Mouse (Mus musculus): ENCODE results near the gene Man1b1. TPM values are rescaled to one million over a fixed set of nuclear protein-coding genes. Genes with fewer than 3 reads are reported as not detected.

Gene Man1b1
- polyA plus RNA-seq, 1 experiment from 2014 or later: 43.5 TPM

- peaks cover 26% of the 10 kb centered on the region for H3K4me1 ChIP-seq
- no peak for ATAC-seq (ENCODE audit: low FRiP score)
- 90% methylated on average over 3 of the region's 3 CpGs for WGBS
- H3K4me3 ChIP-seq (replicated peaks): no peak overlapping the region
- H3K27ac ChIP-seq (replicated peaks): no peak overlapping the region
- no peak overlapping the region for H3K9ac ChIP-seq (replicated peaks)
- no peak overlapping the region for H3K4me2 ChIP-seq
- no peaks in the 10 kb centered on the region for H3K9me3 ChIP-seq (replicated peaks)
- no peaks in the 10 kb centered on the region for H3K36me3 ChIP-seq
- H3K27me3 ChIP-seq (replicated peaks): peaks cover 24% of the 10 kb centered on the region
Observed at GRCm38 (mm10) chr2:25369996-25370395, 37.9 kb downstream of the Man1b1 start.

DNA sequence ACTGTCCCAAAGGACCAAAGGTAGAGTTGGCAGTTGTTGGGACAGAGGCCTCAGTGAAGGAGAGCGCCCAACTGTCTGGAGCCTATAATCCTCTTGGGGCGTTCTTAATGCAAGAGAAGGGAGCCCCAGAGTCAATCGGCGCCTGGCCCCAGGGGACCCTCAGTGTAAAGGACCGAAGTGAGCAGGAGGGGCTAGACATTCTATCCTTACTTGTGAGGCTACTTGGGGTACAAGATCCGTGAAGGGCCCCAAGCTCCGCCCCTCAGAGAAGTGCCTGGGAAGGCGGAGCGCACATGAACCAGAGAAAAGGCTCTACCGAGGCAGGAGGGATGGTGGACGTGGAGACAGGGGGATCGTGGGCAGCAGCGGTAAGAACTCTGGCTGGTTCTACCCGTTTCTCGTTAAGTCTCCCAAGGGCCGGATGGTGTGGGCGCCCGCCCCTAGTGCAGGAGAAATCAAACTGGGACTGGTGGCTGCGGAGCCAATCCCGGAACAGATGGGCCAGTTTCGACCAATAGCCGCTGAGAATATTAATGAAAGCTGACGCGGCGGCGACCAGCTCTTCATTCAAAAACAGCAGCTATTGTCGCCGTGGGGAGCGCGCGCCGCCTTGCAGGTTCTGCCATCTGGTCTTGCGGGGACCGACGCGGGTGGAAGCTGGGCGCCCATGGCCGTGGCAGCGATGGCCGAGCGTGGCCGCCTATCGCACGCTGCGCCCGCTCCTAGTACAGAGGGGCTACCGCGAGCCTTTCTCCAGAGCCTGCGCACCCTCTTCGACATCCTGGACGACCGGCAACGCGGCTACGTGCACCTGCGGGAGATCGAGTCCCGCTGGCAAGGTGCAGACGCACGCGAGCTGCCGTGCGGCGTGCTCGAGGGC is 39.9 kb downstream of the Man1b1 start, which contains the start of gene Sapcd2:
Gene Sapcd2, plus strand, starts transcription at position 558 of the 880 bp plus-strand sequence.
- Histone ChIP-seq H3K27me3 (replicated peaks) (peaks cover 14% of the 10 kb centered on the region), H3K9ac (replicated peaks) (peak within 1 kb of the TSS; percentile 61), H3K9me3 (replicated peaks) (no peaks in the 10 kb centered on the region), H3K4me3 (replicated peaks) (peak within 1 kb of the TSS; percentile 70), H3K4me2 (peak within 1 kb of the TSS; percentile 99), H3K27ac (replicated peaks) (peak within 1 kb of the TSS; percentile 75), H3K36me3 (no peaks in the 10 kb centered on the region), H3K4me1 (peaks cover 18% of the 10 kb centered on the region)
- peak; percentile 92 for ATAC-seq (ENCODE audit: low FRiP score)
- under 1% methylated on average over 65 of the region's 65 CpGs for WGBS

GRCm38 (mm10) chr2:25372644-25373391 is 40.7 kb downstream of the Man1b1 start:
- Histone ChIP-seq H3K27me3 (replicated peaks) (peaks cover 11% of the 10 kb centered on the region), H3K4me3 (replicated peaks) (peak overlapping the region; percentile 70), H3K9me3 (replicated peaks) (no peaks in the 10 kb centered on the region), H3K36me3 (no peaks in the 10 kb centered on the region), H3K4me1 (peaks cover 18% of the 10 kb centered on the region), H3K9ac (replicated peaks) (peak overlapping the region; percentile 61), H3K27ac (replicated peaks) (no peak overlapping the region), H3K4me2 (peak overlapping the region; percentile 99)
- ATAC-seq (ENCODE audit: low FRiP score): no peak
- WGBS: under 1% methylated on average over 42 of the region's 42 CpGs

DNA sequence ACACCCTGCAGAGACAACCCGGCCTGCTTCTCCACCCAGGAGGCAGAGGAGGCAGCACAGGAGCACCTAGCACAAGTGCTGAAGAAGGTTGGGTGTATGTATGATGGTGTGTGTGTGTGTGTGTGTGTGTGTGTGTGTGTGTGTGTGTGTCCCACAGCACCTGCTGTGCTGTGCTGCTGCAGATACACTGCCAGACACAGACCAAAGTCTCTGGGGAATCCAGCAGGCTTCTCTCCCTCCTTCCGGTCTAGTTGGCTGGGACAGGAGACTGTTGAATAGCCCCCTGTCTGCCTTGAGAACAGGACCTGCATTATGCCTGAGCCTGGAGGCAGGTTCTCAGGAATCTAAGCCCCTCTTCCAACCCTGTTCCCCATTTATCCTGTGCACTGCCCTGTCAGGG is 41.3 kb downstream of the Man1b1 start:
- H3K4me2 ChIP-seq: peak overlapping the region; percentile 99
- WGBS: 19% methylated on average over 2 of the region's 2 CpGs
- no peak for ATAC-seq (ENCODE audit: low FRiP score)
- H3K36me3 ChIP-seq: no peaks in the 10 kb centered on the region
- peaks cover 8% of the 10 kb centered on the region for H3K27me3 ChIP-seq (replicated peaks)
- no peak overlapping the region for H3K27ac ChIP-seq (replicated peaks)
- H3K9me3 ChIP-seq (replicated peaks): no peaks in the 10 kb centered on the region
- peak overlapping the region; percentile 61; the same call in 1 of the 2 replicates for H3K9ac ChIP-seq (replicated peaks)
- H3K4me3 ChIP-seq (replicated peaks): peak overlapping the region; percentile 70
- peaks cover 18% of the 10 kb centered on the region for H3K4me1 ChIP-seq

DNA sequence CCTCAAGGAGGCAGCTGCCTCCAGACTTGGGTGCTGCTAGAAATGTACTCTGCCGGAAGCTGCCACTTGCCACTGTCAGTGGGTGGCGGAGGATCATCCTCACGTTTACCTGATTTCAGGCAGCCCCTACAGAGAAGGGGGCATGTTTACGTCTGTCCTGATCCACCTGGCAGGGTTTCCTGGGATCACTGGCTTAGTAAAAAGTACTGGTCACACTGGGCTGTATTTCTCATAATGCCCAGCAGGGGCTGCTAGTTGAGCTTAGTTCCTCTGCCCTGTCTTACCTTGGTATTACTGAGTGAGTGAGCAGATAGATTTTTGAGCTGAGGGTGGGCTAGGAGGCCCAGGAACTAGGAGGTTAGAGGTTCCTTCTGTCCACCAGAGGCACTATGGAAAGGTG is 44.5 kb downstream of the Man1b1 start:
- H3K4me2 ChIP-seq: no peak overlapping the region
- H3K9me3 ChIP-seq (replicated peaks): no peaks in the 10 kb centered on the region
- ATAC-seq (ENCODE audit: low FRiP score): no peak
- peaks cover 17% of the 10 kb centered on the region for H3K4me1 ChIP-seq
- 64% methylated on average over 4 of the region's 4 CpGs for WGBS
- H3K27ac ChIP-seq (replicated peaks): no peak overlapping the region
- peaks cover 7% of the 10 kb centered on the region for H3K27me3 ChIP-seq (replicated peaks)
- H3K4me3 ChIP-seq (replicated peaks): no peak overlapping the region
- H3K36me3 ChIP-seq: no peaks in the 10 kb centered on the region
- H3K9ac ChIP-seq (replicated peaks): no peak overlapping the region

- Histone ChIP-seq H3K36me3 (no peaks in the 10 kb centered on the region), H3K9me3 (replicated peaks) (no peaks in the 10 kb centered on the region), H3K4me1 (no peaks in the 10 kb centered on the region), H3K27ac (replicated peaks) (no peak overlapping the region), H3K9ac (replicated peaks) (no peak overlapping the region), H3K4me3 (replicated peaks) (no peak overlapping the region), H3K27me3 (replicated peaks) (peaks cover 6% of the 10 kb centered on the region; the same call in 1 of the 2 replicates), H3K4me2 (no peak overlapping the region)
- WGBS: 76% methylated on average over 5 of the region's 5 CpGs
- ATAC-seq (ENCODE audit: low FRiP score): no peak
Observed at GRCm38 (mm10) chr2:25384492-25384891, 52.4 kb downstream of the Man1b1 start.

- no peak overlapping the region for H3K4me3 ChIP-seq (replicated peaks)
- WGBS: 61% methylated on average over 5 of the region's 5 CpGs
- ATAC-seq (ENCODE audit: low FRiP score): no peak
Observed at GRCm38 (mm10) chr2:25391266-25391665, 59.1 kb downstream of the Man1b1 start.

GRCm38 (mm10) chr2:25394281-25395221 is 62.4 kb downstream of the Man1b1 start:
- Histone ChIP-seq H3K4me1 (peaks cover 15% of the 10 kb centered on the region), H3K4me2 (no peak overlapping the region), H3K4me3 (replicated peaks) (no peak overlapping the region), H3K9ac (replicated peaks) (no peak overlapping the region), H3K27me3 (replicated peaks) (peaks cover 63% of the 10 kb centered on the region), H3K36me3 (no peaks in the 10 kb centered on the region), H3K9me3 (replicated peaks) (no peaks in the 10 kb centered on the region), H3K27ac (replicated peaks) (no peak overlapping the region; the same call in 1 of the 2 replicates)
- WGBS: 30% methylated on average over 3 of the region's 3 CpGs
- peak; percentile 73 for ATAC-seq (ENCODE audit: low FRiP score)

More at GRCm38 (mm10) chr2:25391266-25391665, 59.1 kb downstream of the Man1b1 start:
- no peak overlapping the region for H3K27ac ChIP-seq (replicated peaks)
- H3K36me3 ChIP-seq: no peaks in the 10 kb centered on the region
- H3K4me1 ChIP-seq: peaks cover 13% of the 10 kb centered on the region
- no peak overlapping the region for H3K4me2 ChIP-seq
- no peak overlapping the region for H3K9ac ChIP-seq (replicated peaks)
- H3K27me3 ChIP-seq (replicated peaks): peaks cover 34% of the 10 kb centered on the region
- H3K9me3 ChIP-seq (replicated peaks): no peaks in the 10 kb centered on the region

- H3K36me3 ChIP-seq: no peaks in the 10 kb centered on the region
- WGBS: 1% methylated on average over 57 of the region's 57 CpGs
- peak within 1 kb of the TSS; percentile 21; the same call in 1 of the 2 replicates for H3K9ac ChIP-seq (replicated peaks)
- peak within 1 kb of the TSS; percentile 67 for H3K4me2 ChIP-seq
- H3K4me1 ChIP-seq: peaks cover 24% of the 10 kb centered on the region
- no peak within 1 kb of the TSS for H3K27ac ChIP-seq (replicated peaks)
- peak within 1 kb of the TSS; percentile 38 for H3K4me3 ChIP-seq (replicated peaks)
- no peak for ATAC-seq (ENCODE audit: low FRiP score)
- no peaks in the 10 kb centered on the region for H3K9me3 ChIP-seq (replicated peaks)
- H3K27me3 ChIP-seq (replicated peaks): peaks cover 69% of the 10 kb centered on the region
Observed at GRCm38 (mm10) chr2:25395721-25396596, 63.8 kb downstream of the Man1b1 start, which contains the start of gene Entpd2. Gene Entpd2 (plus strand): TSS chr2:25395874.

DNA sequence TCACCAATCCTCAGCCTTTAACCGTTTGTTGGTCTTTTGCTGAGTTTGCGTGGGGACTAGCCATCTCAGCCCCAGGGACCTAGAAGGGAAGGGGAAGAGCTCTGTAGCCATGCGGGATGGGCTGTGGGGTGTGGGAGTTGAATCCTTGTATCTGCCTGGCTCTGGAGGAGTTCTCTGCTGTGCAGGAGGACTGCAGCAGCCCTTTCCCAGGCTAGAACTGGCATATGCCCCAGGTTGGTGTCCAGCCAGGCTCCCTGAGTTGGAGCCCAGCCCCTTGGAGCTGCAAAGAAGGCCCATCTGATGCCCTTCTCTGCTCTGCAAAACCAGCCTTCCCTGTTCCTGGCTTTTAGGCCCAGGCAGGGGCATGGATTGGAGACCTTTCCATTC is 64.5 kb downstream of the Man1b1 start:
- Histone ChIP-seq H3K9ac (replicated peaks) (no peak overlapping the region), H3K36me3 (no peaks in the 10 kb centered on the region), H3K9me3 (replicated peaks) (no peaks in the 10 kb centered on the region), H3K27ac (replicated peaks) (no peak overlapping the region), H3K4me1 (peaks cover 24% of the 10 kb centered on the region), H3K4me3 (replicated peaks) (peak overlapping the region; percentile 38), H3K4me2 (peak overlapping the region; percentile 67), H3K27me3 (replicated peaks) (peaks cover 69% of the 10 kb centered on the region)
- WGBS: 31% methylated on average over 3 of the region's 3 CpGs
- ATAC-seq (ENCODE audit: low FRiP score): no peak
